Comparison of ENCODE assay signal across 8 mouse cellular contexts in genomic region chr7:131559986-131560696, GRCm38 (mm10). TPM values are rescaled to one million over a fixed set of nuclear protein-coding genes. Genes with fewer than 3 reads are reported as not detected.
DNase-seq lines count a peak whose midpoint lies in the region; ATAC-seq lines count a peak whose summit lies in the region.

TSS of gene Bub3 (plus strand) at chr7:131560222.

- H3K27me3 ChIP-seq in intestine, embryonic 14.5 days (replicated peaks; ENCODE audit: control insufficient read depth, insufficient read depth, low read length) = peaks cover 44% of the 10 kb centered on the region

- peak; percentile 91 for ATAC-seq in intestine, embryonic 14.5 days (replicated peaks; ENCODE audit: low FRiP score, low TSS enrichment, low read depth)

- H3K9ac ChIP-seq in intestine, embryonic 14.5 days (ENCODE audit: low read length) = peak within 1 kb of the TSS; percentile 83

- DNase-seq in adrenal gland, adult 18-20 months (ENCODE audit: low spot score in 2 of 2) = peak; percentile 78 to 83
- DNase-seq in embryo, embryonic 11 days = peak; percentile 96
- DNase-seq in gastrocnemius, postnatal 25 days = peak; percentile 92
- peak; percentile 95 for DNase-seq in intestine, embryonic 14.5 days (ENCODE audit: low spot score)
- DNase-seq in left cerebral cortex, postnatal 14 days (ENCODE audit: low spot score in 2 of 2) = peak; percentile 92 to 97
- peak; percentile 97 for DNase-seq in mesoderm, embryonic 11.5 days (ENCODE audit: low read depth, low spot score)
- peak; percentile 94 to 96 for DNase-seq in right cerebral cortex, postnatal 36 days (ENCODE audit: low spot score in 2 of 2)
- peak; percentile 95 for DNase-seq in yolk sac, embryonic 10.5 days (ENCODE audit: low spot score)

- no peaks in the 10 kb centered on the region for H3K9me3 ChIP-seq in intestine, embryonic 14.5 days (ENCODE audit: control insufficient read depth, low read length)

- intact Hi-C loops in left cerebral cortex, postnatal 14 days (cut with DNase I) = loop anchor here (10.0 kb wide), 1 partner anchor 125 kb away; no protein-coding TSS in a partner anchor

- H3K4me2 ChIP-seq in intestine, embryonic 14.5 days (ENCODE audit: low read length) = peak within 1 kb of the TSS; percentile 83

- under 1% methylated on average over 43 of the region's 51 CpGs for WGBS in intestine, embryonic 14.5 days

- peaks cover 38% of the 10 kb centered on the region for H3K36me3 ChIP-seq in intestine, embryonic 14.5 days (ENCODE audit: control insufficient read depth, insufficient read depth, low read length)

- peak within 1 kb of the TSS; percentile 90 for H3K27ac ChIP-seq in intestine, embryonic 14.5 days (ENCODE audit: low read depth)

- H3K4me1 ChIP-seq in intestine, embryonic 14.5 days (replicated peaks; ENCODE audit: control insufficient read depth, insufficient read depth, low read length) = peaks cover 12% of the 10 kb centered on the region

- H3K4me3 ChIP-seq in intestine, embryonic 14.5 days (ENCODE audit: low read depth, low read length) = peak within 1 kb of the TSS; percentile 93

RNA-seq across cellular contexts. Expression of gene Bub3, which starts in this region (rescaled TPM):
- total RNA-seq in adrenal gland, adult 18-20 months (2021) = 10 to 100 TPM; 57.0 to 69.0 TPM
- total RNA-seq in gastrocnemius, postnatal 25 days (2021) = 10 to 100 TPM; 28.9 to 32.8 TPM
- 235 TPM in 2 replicates for polyA plus RNA-seq in intestine, embryonic 14.5 days (2014; fragmentation: Nextera tagmentation; extraction: Ambion mirVana)
- total RNA-seq in left cerebral cortex, postnatal 14 days (2021) = 10 to 100 TPM; 55.4 to 56.8 TPM

Comparison
In these comparisons a context has a peak if more than half of its experiments do, and no peak if none do; other contexts are left out.
1. Peak in every context shown above with its lines: DNase-seq, ATAC-seq, H3K4me3 ChIP-seq and H3K27ac ChIP-seq.